Mouse (Mus musculus) midbrain, embryonic 12.5 days (tissue): Measurements from ENCODE around the gene Rreb1. TPM values are rescaled to one million over a fixed set of nuclear protein-coding genes. Genes with fewer than 3 reads are reported as not detected.

Experiments
- ATAC-seq: fragments of 200-750 bp; cut with Nextera tagmentation; 2 replicates; pipeline ENCODE4 v1.8.0; 2017; ENCODE audit warnings: low read depth, moderate TSS enrichment, moderate library complexity; ENCODE audit not compliant: low FRiP score
- H3K27ac ChIP-seq: fragments of 300-500 bp; sonication (generic); replicated peaks from 2 replicates; pipeline ENCODE4 v1.5.1; 2016; ENCODE audit warnings: mild to moderate bottlenecking
- H3K27me3 ChIP-seq: fragments of 300-500 bp; sonication (generic); 2 replicates; pipeline ENCODE4 v1.6.1; 2016; ENCODE audit warnings: mild to moderate bottlenecking
- H3K36me3 ChIP-seq: fragments of 300-500 bp; sonication (generic); 2 replicates; pipeline ENCODE4 v1.6.1; 2016
- H3K4me1 ChIP-seq: fragments of 300-500 bp; sonication (generic); 2 replicates; pipeline ENCODE4 v1.6.1; 2016
- H3K4me2 ChIP-seq: fragments of 300-500 bp; sonication (generic); replicated peaks from 2 replicates; pipeline ENCODE4 v1.6.1; 2016; ENCODE audit warnings: mild to moderate bottlenecking, moderate library complexity
- H3K4me3 ChIP-seq: fragments of 300-500 bp; sonication (generic); 2 replicates; pipeline ENCODE4 v1.5.1; 2016; ENCODE audit warnings: mild to moderate bottlenecking
- H3K9ac ChIP-seq: fragments of 300-500 bp; sonication (generic); replicated peaks from 2 replicates; pipeline ENCODE4 v1.6.1; 2016; ENCODE audit warnings: mild to moderate bottlenecking, moderate library complexity
- H3K9me3 ChIP-seq: fragments of 300-500 bp; sonication (generic); 2 replicates; pipeline ENCODE4 v1.6.1; 2016; ENCODE audit warnings: mild to moderate bottlenecking
- WGBS: fragments of 180-500 bp; shearing (Covaris S2); methylation state at CpG from one replicate; pipeline ENCODE4 v1.1.7; 2016; 5-methylcytosine and 5-hydroxymethylcytosine counted together
- polyA plus RNA-seq: library from polyadenylated mRNA; unstranded; fragments of >200 nt; fragmentation: Nextera tagmentation; extraction: Ambion mirVana; gene quantifications from 2 replicates; pipeline ENCODE4 v1.2.1, GENCODE M21; 2016

The Rreb1 gene
- polyA plus RNA-seq, 1 experiment from 2014 or later: 5.7 TPM

- Histone ChIP-seq H3K4me3 (no peak overlapping the region), H3K27ac (no peak overlapping the region), H3K9me3 (no peaks in the 10 kb centered on the region), H3K9ac (no peak overlapping the region), H3K4me2 (no peak overlapping the region), H3K36me3 (peaks cover 93% of the 10 kb centered on the region), H3K27me3 (no peaks in the 10 kb centered on the region), H3K4me1 (no peaks in the 10 kb centered on the region)
- 87% methylated on average over 10 of the region's 10 CpGs for WGBS
- no peak for ATAC-seq
Measured at GRCm38 (mm10) chr13:37986166-37986565, 208.0 kb downstream of the Rreb1 start.

DNA sequence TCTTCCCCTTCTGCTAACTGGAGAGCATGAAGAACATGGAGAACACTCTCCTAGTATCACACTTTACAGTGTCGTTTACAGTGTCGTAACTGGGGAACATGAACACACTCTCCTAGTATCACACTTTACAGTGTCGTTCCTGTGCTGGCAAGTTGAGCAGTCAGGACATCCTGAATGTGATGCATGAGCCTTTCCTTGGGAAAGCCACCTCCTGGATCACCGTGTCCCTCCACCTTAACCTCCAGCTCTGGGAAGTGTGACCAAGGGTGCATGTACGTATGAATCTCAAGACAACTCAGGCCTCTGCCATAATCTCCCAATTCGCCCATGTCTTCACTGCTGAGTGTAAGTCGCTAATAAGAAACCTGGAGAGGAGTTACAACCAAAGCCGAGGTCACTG, 211.5 kb downstream of the Rreb1 start:
- peaks cover 63% of the 10 kb centered on the region for H3K36me3 ChIP-seq
- H3K9ac ChIP-seq: no peak overlapping the region
- H3K4me2 ChIP-seq: no peak overlapping the region
- no peaks in the 10 kb centered on the region for H3K27me3 ChIP-seq
- no peak overlapping the region for H3K4me3 ChIP-seq
- H3K4me1 ChIP-seq: peaks cover 14% of the 10 kb centered on the region; the same call in 1 of the 2 replicates
- no peaks in the 10 kb centered on the region for H3K9me3 ChIP-seq
- 93% methylated on average over 8 of the region's 8 CpGs for WGBS
- H3K27ac ChIP-seq: no peak overlapping the region
- ATAC-seq: no peak

- 20% methylated on average over 10 of the region's 10 CpGs for WGBS
- Histone ChIP-seq H3K27me3 (no peaks in the 10 kb centered on the region), H3K9me3 (no peaks in the 10 kb centered on the region), H3K9ac (peak overlapping the region; percentile 95), H3K4me3 (peak overlapping the region; percentile 84), H3K4me2 (peak overlapping the region; percentile 65), H3K4me1 (peaks cover 14% of the 10 kb centered on the region; the same call in 1 of the 2 replicates), H3K36me3 (peaks cover 37% of the 10 kb centered on the region), H3K27ac (no peak overlapping the region)
- no peak for ATAC-seq
Measured at GRCm38 (mm10) chr13:37992638-37993371, 214.6 kb downstream of the Rreb1 start.

GRCm38 (mm10) chr13:37993376-37993703, 215.1 kb downstream of the Rreb1 start:
- no peak for ATAC-seq
- H3K36me3 ChIP-seq: peaks cover 31% of the 10 kb centered on the region

GRCm38 (mm10) chr13:37993704-37994404, 215.7 kb downstream of the Rreb1 start, which contains the start of gene Ssr1:
Gene Ssr1, minus strand, starts transcription at chr13:37994217.
- Histone ChIP-seq H3K4me1 (peaks cover 14% of the 10 kb centered on the region; the same call in 1 of the 2 replicates), H3K4me2 (peak within 1 kb of the TSS; percentile 65), H3K9me3 (no peaks in the 10 kb centered on the region), H3K4me3 (peak within 1 kb of the TSS; percentile 84), H3K27ac (peak within 1 kb of the TSS; percentile 93), H3K9ac (peak within 1 kb of the TSS; percentile 95), H3K27me3 (no peaks in the 10 kb centered on the region), H3K36me3 (peaks cover 26% of the 10 kb centered on the region)
- under 1% methylated on average over 83 of the region's 89 CpGs for WGBS
- ATAC-seq: peak; percentile 98

More at GRCm38 (mm10) chr13:37993376-37993703, 215.1 kb downstream of the Rreb1 start:
- Histone ChIP-seq H3K27ac (peak overlapping the region; percentile 93), H3K4me2 (peak overlapping the region; percentile 65), H3K4me1 (peaks cover 14% of the 10 kb centered on the region; the same call in 1 of the 2 replicates), H3K9me3 (no peaks in the 10 kb centered on the region), H3K4me3 (peak overlapping the region; percentile 84), H3K27me3 (no peaks in the 10 kb centered on the region), H3K9ac (peak overlapping the region; percentile 95)
- under 1% methylated on average over 17 of the region's 17 CpGs for WGBS

GRCm38 (mm10) chr13:37994405-37994749, 216.2 kb downstream of the Rreb1 start:
- Histone ChIP-seq H3K9me3 (no peaks in the 10 kb centered on the region), H3K36me3 (peaks cover 21% of the 10 kb centered on the region), H3K27me3 (no peaks in the 10 kb centered on the region), H3K4me1 (peaks cover 14% of the 10 kb centered on the region; the same call in 1 of the 2 replicates), H3K27ac (peak overlapping the region; percentile 93), H3K9ac (peak overlapping the region; percentile 95), H3K4me2 (peak overlapping the region; percentile 65), H3K4me3 (peak overlapping the region; percentile 84)
- 22% methylated on average over 7 of the region's 7 CpGs for WGBS
- ATAC-seq: peak; percentile 64

DNA sequence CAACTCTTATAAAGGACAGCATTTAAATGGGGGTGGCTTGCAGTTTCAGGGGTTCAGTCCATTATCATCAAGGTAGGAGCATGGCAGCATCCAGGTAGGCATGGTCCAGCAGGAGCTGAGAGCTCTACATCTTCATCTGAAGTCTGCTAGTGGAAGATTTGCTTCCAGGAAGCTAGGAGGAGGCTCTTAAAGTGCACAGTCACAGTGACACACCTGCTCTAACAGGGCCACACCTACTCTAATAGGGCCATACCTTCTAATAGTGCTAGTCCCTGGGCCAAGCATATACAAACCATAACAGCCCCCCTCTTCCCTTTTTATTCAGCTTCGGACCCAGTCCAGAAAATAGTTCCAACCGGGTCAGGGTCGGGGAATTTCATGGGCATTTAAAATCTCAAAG, 221.5 kb downstream of the Rreb1 start:
- H3K27ac ChIP-seq: no peak overlapping the region
- H3K4me2 ChIP-seq: no peak overlapping the region
- 62% methylated on average over 3 of the region's 3 CpGs for WGBS
- H3K9me3 ChIP-seq: no peaks in the 10 kb centered on the region
- H3K27me3 ChIP-seq: no peaks in the 10 kb centered on the region
- no peak overlapping the region for H3K4me3 ChIP-seq
- H3K36me3 ChIP-seq: no peaks in the 10 kb centered on the region
- no peaks in the 10 kb centered on the region for H3K4me1 ChIP-seq
- no peak overlapping the region for H3K9ac ChIP-seq
- ATAC-seq: no peak

Other genes starting within 250 kb of the Rreb1 start
- gene Ssr1, start 215.8 kb downstream of the Rreb1 start, polyA plus RNA-seq: 97.9 and 101 TPM in 2 replicates